Mouse (Mus musculus): ENCODE data around the gene Traf3ip3. TPM values are rescaled to one million over a fixed set of nuclear protein-coding genes. Genes with fewer than 3 reads are reported as not detected.

The Traf3ip3 gene
- total and polyA plus RNA-seq, 3 experiments: 5.2 to 9.7 TPM; not detected in 1

- peak overlapping the region; percentile 64 for H3K27ac ChIP-seq (ENCODE audit: control insufficient read depth, low read depth, low read length)
These were observed 70.7 kb downstream of the Traf3ip3 start for GRCm38 (mm10) chr1:193130839-193131238.

GRCm38 (mm10) chr1:193130456-193130825 lies 71.1 kb downstream of the Traf3ip3 start:
- no peaks in the 10 kb centered on the region for H3K9me3 ChIP-seq (replicated peaks; ENCODE audit: insufficient read depth, low read length)
- no peak for TF ChIP-seq ELF1 (IDR thresholded peaks at IDR 0.05; ENCODE audit: low read depth, low read length)
- TF ChIP-seq ETS1 (IDR thresholded peaks at IDR 0.05; ENCODE audit: low read depth, low read length): no peak
- TF ChIP-seq GATA1 (IDR thresholded peaks at IDR 0.05; ENCODE audit: low read depth, low read length): 0 out of 2 replicates have a peak, but pooled peaks have one; percentile 35
- TF ChIP-seq POLR2A (IDR thresholded peaks at IDR 0.05; ENCODE audit: control insufficient read depth in 1 of 2, insufficient read depth in 1 of 2, low read depth in 1 of 2, low read length in 2 of 2, poor library complexity in 1 of 2): peak in 1 of 2 experiments; percentile 11; a peak in 1 of 4 replicates
- DNase-seq (ENCODE audit: low read depth, low spot score): no peak
- peaks cover 2 to 16% of the 10 kb centered on the region in 2 experiments; a peak in 3 of 4 replicates for H3K4me1 ChIP-seq (ENCODE audit: control insufficient read depth in 1 of 2, insufficient read depth in 2 of 2, low read length in 2 of 2)
- H3K27ac ChIP-seq (ENCODE audit: control insufficient read depth, low read depth, low read length): peak overlapping the region; percentile 64
- no peaks in the 10 kb centered on the region for H3K27me3 ChIP-seq (ENCODE audit: control insufficient read depth in 1 of 2, insufficient read depth in 2 of 2, low read length in 2 of 2)
- peak overlapping the region; percentile 56 to 58 for H3K4me3 ChIP-seq (ENCODE audit: control insufficient read depth in 1 of 2, insufficient read depth in 1 of 2, low read depth in 2 of 2, low read length in 2 of 2)
- peak overlapping the region; percentile 68 for H3K9ac ChIP-seq (ENCODE audit: control insufficient read depth, low read depth, low read length, poor library complexity, severe bottlenecking)
- H3K79me2 ChIP-seq (ENCODE audit: control insufficient read depth, insufficient read depth, low read length, poor library complexity): peaks cover 26% of the 10 kb centered on the region
- peaks cover 3 to 22% of the 10 kb centered on the region in 2 experiments for H3K36me3 ChIP-seq (ENCODE audit: control insufficient read depth in 1 of 2, insufficient read depth in 2 of 2, low read length in 2 of 2)

More at GRCm38 (mm10) chr1:193130839-193131238, 70.7 kb downstream of the Traf3ip3 start:
- H3K27me3 ChIP-seq (ENCODE audit: control insufficient read depth in 1 of 2, insufficient read depth in 2 of 2, low read length in 2 of 2): no peaks in the 10 kb centered on the region
- DNase-seq (ENCODE audit: low read depth, low spot score): no peak
- peaks cover 2 to 16% of the 10 kb centered on the region in 2 experiments; a peak in 3 of 4 replicates for H3K4me1 ChIP-seq (ENCODE audit: control insufficient read depth in 1 of 2, insufficient read depth in 2 of 2, low read length in 2 of 2)
- H3K36me3 ChIP-seq (ENCODE audit: control insufficient read depth in 1 of 2, insufficient read depth in 2 of 2, low read length in 2 of 2): peaks cover 3 to 22% of the 10 kb centered on the region in 2 experiments
- H3K9me3 ChIP-seq (replicated peaks; ENCODE audit: insufficient read depth, low read length): no peaks in the 10 kb centered on the region
- TF ChIP-seq USF1 (IDR thresholded peaks at IDR 0.05; ENCODE audit: low read depth, low read length): no peak
- no peak for TF ChIP-seq UBTF (IDR thresholded peaks at IDR 0.05; ENCODE audit: borderline replicate concordance, insufficient read depth, low read depth, low read length)
- TF ChIP-seq POLR2A (IDR thresholded peaks at IDR 0.05; ENCODE audit: control insufficient read depth in 1 of 2, insufficient read depth in 1 of 2, low read depth in 1 of 2, low read length in 2 of 2, poor library complexity in 1 of 2): no peak
- TF ChIP-seq NRF1 (IDR thresholded peaks at IDR 0.05; ENCODE audit: insufficient read depth, low read depth, low read length, poor library complexity, severe bottlenecking): no peak
- TF ChIP-seq SMC3 (IDR thresholded peaks at IDR 0.05; ENCODE audit: low read depth, low read length): no peak
- TF ChIP-seq CTCF (IDR thresholded peaks at IDR 0.05 in 2 of 3, conservative IDR thresholded peaks at IDR 0.05 in 1 of 3; ENCODE audit: control insufficient read depth in 1 of 3, insufficient read depth in 1 of 3, low read depth in 2 of 3, low read length in 3 of 3, poor library complexity in 1 of 3, severe bottlenecking in 1 of 3): no peak
- no peak for TF ChIP-seq CHD2 (IDR thresholded peaks at IDR 0.05; ENCODE audit: low read length)
- 0 out of 2 replicates have a peak, but pooled peaks have one; percentile 10 for TF ChIP-seq HCFC1 (IDR thresholded peaks at IDR 0.05; ENCODE audit: low read depth, low read length)
- peaks cover 26% of the 10 kb centered on the region for H3K79me2 ChIP-seq (ENCODE audit: control insufficient read depth, insufficient read depth, low read length, poor library complexity)
- peak overlapping the region; percentile 68 for H3K9ac ChIP-seq (ENCODE audit: control insufficient read depth, low read depth, low read length, poor library complexity, severe bottlenecking)
- H3K4me3 ChIP-seq (ENCODE audit: control insufficient read depth in 1 of 2, insufficient read depth in 1 of 2, low read depth in 2 of 2, low read length in 2 of 2): peak overlapping the region; percentile 56 to 58

GRCm38 (mm10) chr1:193129786-193130455 lies 71.6 kb downstream of the Traf3ip3 start, which contains the start of gene Diexf:
Gene Diexf, minus strand, starts transcription at chr1:193130272.
- Histone ChIP-seq H3K9ac (ENCODE audit: control insufficient read depth, low read depth, low read length, poor library complexity, severe bottlenecking) (peak within 1 kb of the TSS; percentile 94), H3K27me3 (ENCODE audit: control insufficient read depth in 1 of 2, insufficient read depth in 2 of 2, low read length in 2 of 2) (no peaks in the 10 kb centered on the region), H3K4me1 (ENCODE audit: control insufficient read depth in 1 of 2, insufficient read depth in 2 of 2, low read length in 2 of 2) (peaks cover 2 to 16% of the 10 kb centered on the region in 2 experiments; a peak in 3 of 4 replicates), H3K79me2 (ENCODE audit: control insufficient read depth, insufficient read depth, low read length, poor library complexity) (peaks cover 27% of the 10 kb centered on the region), H3K27ac (ENCODE audit: control insufficient read depth, low read depth, low read length) (peak within 1 kb of the TSS; percentile 64), H3K4me3 (ENCODE audit: control insufficient read depth in 1 of 2, insufficient read depth in 1 of 2, low read depth in 2 of 2, low read length in 2 of 2) (peak within 1 kb of the TSS; percentile 78 to 99), H3K9me3 (replicated peaks; ENCODE audit: insufficient read depth, low read length) (no peaks in the 10 kb centered on the region), H3K36me3 (ENCODE audit: control insufficient read depth in 1 of 2, insufficient read depth in 2 of 2, low read length in 2 of 2) (peaks cover 6 to 22% of the 10 kb centered on the region in 2 experiments)
- peak; percentile 98 for DNase-seq (ENCODE audit: low read depth, low spot score)
- TF ChIP-seq MAX (IDR thresholded peaks at IDR 0.05; ENCODE audit: low read length): peak; percentile 97
- peak; percentile 78; the same call in 1 of the 2 replicates for TF ChIP-seq POLR2AphosphoS2 (IDR thresholded peaks at IDR 0.05; ENCODE audit: low read length)
- no peak for TF ChIP-seq POLR2AphosphoS5 (IDR thresholded peaks at IDR 0.05; ENCODE audit: borderline replicate concordance, low read depth, low read length)
- TF ChIP-seq SIN3A (IDR thresholded peaks at IDR 0.05; ENCODE audit: low read length): peak; percentile 97
- TF ChIP-seq ZNF384 (IDR thresholded peaks at IDR 0.05; ENCODE audit: low read depth, low read length): peak; percentile 93; the same call in 1 of the 2 replicates
- peak; percentile 29; the same call in 1 of the 2 replicates for TF ChIP-seq SMC3 (IDR thresholded peaks at IDR 0.05; ENCODE audit: low read depth, low read length)
- TF ChIP-seq POLR2A (IDR thresholded peaks at IDR 0.05; ENCODE audit: control insufficient read depth in 1 of 2, insufficient read depth in 1 of 2, low read depth in 1 of 2, low read length in 2 of 2, poor library complexity in 1 of 2): peak; percentile 23 to 91; a peak in 3 of 4 replicates
- no peak for TF ChIP-seq MAZ (IDR thresholded peaks at IDR 0.05; ENCODE audit: low read depth, low read length)
- TF ChIP-seq USF2 (IDR thresholded peaks at IDR 0.05; ENCODE audit: borderline replicate concordance in 1 of 2, insufficient read depth in 1 of 2, low read depth in 1 of 2, low read length in 2 of 2): no peak
- peak; percentile 91 for TF ChIP-seq TBP (IDR thresholded peaks at IDR 0.05; ENCODE audit: low read depth, low read length)
- TF ChIP-seq MEF2A (IDR thresholded peaks at IDR 0.05; ENCODE audit: extremely low read depth, insufficient replicate concordance, low read depth, low read length, poor library complexity, severe bottlenecking): no peak
- TF ChIP-seq E2F4 (IDR thresholded peaks at IDR 0.05; ENCODE audit: borderline replicate concordance, low read depth, low read length): peak; percentile 74; the same call in 1 of the 2 replicates
- no peak for TF ChIP-seq ZC3H11A (IDR thresholded peaks at IDR 0.05; ENCODE audit: low read depth, low read length)

Measured in MEL (cell line).